Mouse (Mus musculus): Measurements from ENCODE around the gene Cad.

The Cad gene

GRCm38 (mm10) chr5:31055216-31056140 lies 898 bp downstream of the Cad start:
- in situ Hi-C loops (cut with MboI; ENCODE audit: unreplicated experiment in 2 of 2) = no loop called here

- in situ Hi-C loops (cut with MboI; ENCODE audit: unreplicated experiment in 2 of 2) = no loop called here
Measured at GRCm38 (mm10) chr5:31069810-31070209, 15.2 kb downstream of the Cad start.

- in situ Hi-C loops (cut with MboI; ENCODE audit: unreplicated experiment in 2 of 2) = no loop called here
Measured at GRCm38 (mm10) chr5:31071059-31071458, 16.5 kb downstream of the Cad start.

- in situ Hi-C loops (cut with MboI; ENCODE audit: unreplicated experiment in 2 of 2) = no loop called here
Measured at GRCm38 (mm10) chr5:31071821-31072220, 17.2 kb downstream of the Cad start.

GRCm38 (mm10) chr5:31073176-31073575 lies 18.6 kb downstream of the Cad start:
- in situ Hi-C loops (cut with MboI; ENCODE audit: unreplicated experiment in 2 of 2) = no loop called here

- in situ Hi-C loops (cut with MboI; ENCODE audit: unreplicated experiment in 2 of 2) = no loop called here
Measured at GRCm38 (mm10) chr5:31076346-31076745, 21.8 kb downstream of the Cad start.

GRCm38 (mm10) chr5:31080059-31080794 lies 25.6 kb downstream of the Cad start:
- in situ Hi-C loops (cut with MboI; ENCODE audit: unreplicated experiment in 2 of 2) = loop anchor here in 1 of 2 experiments (5.0 kb wide), 1 partner anchor 33 kb away; the partner anchor contains the start of genes Atraid and Slc5a6

- in situ Hi-C loops (cut with MboI; ENCODE audit: unreplicated experiment in 2 of 2) = loop anchor here in 1 of 2 experiments (5.0 kb wide), 1 partner anchor 33 kb away; the partner anchor contains the start of genes Atraid and Slc5a6
Measured at GRCm38 (mm10) chr5:31080795-31081164, 26.2 kb downstream of the Cad start.

GRCm38 (mm10) chr5:31081386-31081785 lies 26.8 kb downstream of the Cad start:
- in situ Hi-C loops (cut with MboI; ENCODE audit: unreplicated experiment in 2 of 2) = loop anchor here in 1 of 2 experiments (5.0 kb wide), 1 partner anchor 34 kb away; the partner anchor contains the start of genes Atraid and Slc5a6

- in situ Hi-C loops (cut with MboI; ENCODE audit: unreplicated experiment in 2 of 2) = loop anchor here in 1 of 2 experiments (5.0 kb wide), 1 partner anchor 35 kb away; the partner anchor contains the start of genes Atraid and Slc5a6
Measured at GRCm38 (mm10) chr5:31082355-31082754, 27.8 kb downstream of the Cad start.

- in situ Hi-C loops (cut with MboI; ENCODE audit: unreplicated experiment in 2 of 2) = loop anchor here in 1 of 2 experiments (5.0 kb wide), 1 partner anchor 36 kb away; the partner anchor contains the start of genes Atraid and Slc5a6
Measured at GRCm38 (mm10) chr5:31082935-31083625, 28.5 kb downstream of the Cad start.

GRCm38 (mm10) chr5:31083949-31084348 lies 29.4 kb downstream of the Cad start:
- in situ Hi-C loops (cut with MboI; ENCODE audit: unreplicated experiment in 2 of 2) = loop anchor here in 1 of 2 experiments (5.0 kb wide), 1 partner anchor 37 kb away; the partner anchor contains the start of genes Atraid and Slc5a6

GRCm38 (mm10) chr5:31086606-31087005 lies 32.0 kb downstream of the Cad start:
- in situ Hi-C loops (cut with MboI; ENCODE audit: unreplicated experiment in 2 of 2) = no loop called here

- in situ Hi-C loops (cut with MboI; ENCODE audit: unreplicated experiment in 2 of 2) = no loop called here
Measured at GRCm38 (mm10) chr5:31087131-31087530, 32.6 kb downstream of the Cad start.

- in situ Hi-C loops (cut with MboI; ENCODE audit: unreplicated experiment in 2 of 2) = no loop called here
Measured at GRCm38 (mm10) chr5:31092231-31092975, 37.8 kb downstream of the Cad start.

GRCm38 (mm10) chr5:31093151-31094041 lies 38.8 kb downstream of the Cad start:
- in situ Hi-C loops (cut with MboI; ENCODE audit: unreplicated experiment in 2 of 2) = no loop called here

GRCm38 (mm10) chr5:31094100-31094798 lies 39.7 kb downstream of the Cad start:
- in situ Hi-C loops (cut with MboI; ENCODE audit: unreplicated experiment in 2 of 2) = no loop called here

Measured in v-Abl transformed pro-B cells (cell line).